Mouse (Mus musculus) c-Kit-negative CD71-positive TER-119-positive erythroid progenitor cells, embryonic 14.5 days (primary cell): ENCODE results near the gene Dock1.

ENCODE experiments used
- DNase-seq: peaks from one replicate; pipeline ENCODE4 v3.0.0-alpha.2; 2013; ENCODE audit warnings: low read depth, low spot score

Dock1 gene

DNA sequence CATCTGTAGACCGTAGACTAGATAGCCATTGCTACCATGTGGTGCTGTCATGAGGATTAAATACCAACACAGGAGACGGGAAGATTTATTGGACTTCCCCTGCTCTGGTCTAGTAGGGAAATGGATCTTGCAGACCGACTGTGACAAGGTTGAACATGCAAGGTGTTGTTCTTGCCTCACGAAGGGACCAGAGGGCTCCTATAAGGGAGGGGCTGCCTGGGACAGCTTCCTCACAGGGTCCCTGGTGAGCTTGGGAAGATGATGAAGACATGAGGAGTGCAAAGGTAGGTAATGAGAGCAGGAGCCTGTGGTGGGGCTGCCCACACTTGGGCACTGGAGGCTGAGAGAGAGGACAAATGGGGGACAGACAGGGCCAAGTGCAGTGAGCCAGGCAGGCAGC is 25.0 kb downstream of the Dock1 start:
- no peak for DNase-seq

DNA sequence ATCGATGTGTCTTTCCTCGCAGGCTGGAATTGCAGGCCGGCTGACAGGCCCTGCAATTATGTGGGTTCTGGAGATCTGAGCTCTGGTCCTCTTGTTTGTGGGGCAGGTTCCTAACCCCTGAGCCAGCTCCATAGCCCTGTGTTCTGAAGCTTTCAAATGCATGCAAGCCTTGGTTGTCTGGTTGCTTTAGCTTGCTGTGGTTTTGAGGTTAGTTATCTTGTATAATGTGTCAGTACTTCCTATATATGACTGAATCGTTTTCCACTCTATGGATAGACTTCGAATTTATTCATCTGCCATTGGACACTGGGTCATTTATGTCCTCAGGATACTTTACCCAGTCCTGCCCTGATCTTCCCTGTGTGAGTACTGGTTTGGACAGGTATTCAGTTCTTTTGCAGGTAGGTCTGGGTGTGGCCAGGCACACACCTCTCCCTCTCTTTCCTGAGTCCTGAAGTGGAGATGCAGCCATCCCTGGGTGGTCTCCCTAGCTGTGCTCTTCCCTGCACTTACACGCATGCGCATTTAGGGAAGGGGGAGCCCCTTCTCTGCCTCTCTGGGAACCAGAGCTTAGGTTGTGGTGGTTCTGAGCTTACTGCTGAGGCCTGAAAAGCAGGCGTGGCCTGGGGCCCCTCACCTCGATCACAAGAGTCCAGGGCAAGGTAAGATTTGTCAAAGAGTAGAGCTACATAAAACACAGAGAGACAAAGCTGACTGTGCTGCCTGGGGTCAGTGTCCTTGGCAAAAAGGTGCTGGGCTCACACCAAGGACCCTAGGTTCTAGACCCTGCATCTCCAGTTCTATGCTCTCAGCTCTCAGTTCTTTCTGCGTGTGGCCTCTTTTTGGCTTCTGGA is 25.9 kb downstream of the Dock1 start:
- DNase-seq: no peak

DNA sequence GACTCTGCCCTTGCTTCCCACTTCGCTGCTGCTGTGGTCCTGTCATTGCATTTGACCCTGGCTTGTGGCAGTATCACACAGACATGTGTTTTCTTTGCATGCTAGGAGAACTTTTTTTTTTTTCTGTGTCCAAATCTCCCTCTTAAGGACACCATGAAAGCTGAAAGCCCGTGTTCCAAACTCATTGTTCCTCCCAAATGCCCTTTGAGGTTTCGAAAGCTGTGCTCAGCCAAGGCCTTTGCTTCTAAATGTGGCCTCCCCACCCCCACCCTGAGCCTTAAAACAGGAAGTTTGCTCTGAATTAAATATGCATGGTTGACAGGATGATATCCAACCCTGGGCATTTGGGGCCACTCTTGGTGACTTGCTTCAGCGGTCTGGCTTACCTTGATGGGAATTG is 27.0 kb downstream of the Dock1 start:
- DNase-seq: no peak

DNA sequence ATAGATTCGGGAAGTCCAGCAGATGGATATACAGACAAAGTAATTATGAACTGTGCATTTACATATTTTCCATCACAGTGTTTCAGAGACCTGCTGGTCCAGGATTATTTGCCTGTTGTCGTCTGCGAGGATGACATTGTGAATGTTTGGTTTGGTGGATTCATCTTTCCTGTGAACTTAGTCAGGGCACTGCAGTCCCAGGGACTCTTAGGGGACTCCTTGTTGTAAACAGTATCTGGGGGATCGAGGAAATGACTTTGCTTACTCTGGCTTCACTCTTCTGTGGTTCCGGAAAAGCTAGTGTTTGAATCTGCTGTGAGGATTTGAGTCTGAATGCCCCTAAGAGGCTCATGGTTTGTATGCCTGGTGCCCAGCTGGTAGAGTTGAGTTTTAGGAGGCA is 27.8 kb downstream of the Dock1 start:
- DNase-seq: no peak

GRCm38 (mm10) chr7:134700001-134700400 is 29.5 kb downstream of the Dock1 start:
- no peak for DNase-seq

DNA sequence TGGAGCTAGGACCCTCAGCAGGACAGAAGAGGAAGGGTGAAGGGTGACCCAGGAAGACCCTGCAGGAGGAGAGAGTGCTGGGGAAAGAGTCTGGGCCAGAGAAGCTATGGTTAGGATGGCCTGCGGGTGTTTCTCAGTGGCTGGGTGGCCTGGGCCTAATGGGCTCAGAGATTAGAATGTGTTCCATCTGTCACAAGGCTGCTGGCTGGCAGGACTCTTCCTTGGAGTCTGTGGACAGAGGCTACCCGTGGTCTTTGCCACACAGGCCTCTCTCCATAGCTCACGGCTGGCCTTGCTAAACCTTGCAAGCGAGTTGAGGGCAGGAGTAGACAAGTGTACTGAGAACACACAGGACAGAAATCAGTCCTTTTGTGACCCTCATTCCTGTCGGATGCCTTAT is 32.0 kb downstream of the Dock1 start:
- no peak for DNase-seq

- DNase-seq: no peak
Measured at GRCm38 (mm10) chr7:134703704-134704103, 33.2 kb downstream of the Dock1 start.

DNA sequence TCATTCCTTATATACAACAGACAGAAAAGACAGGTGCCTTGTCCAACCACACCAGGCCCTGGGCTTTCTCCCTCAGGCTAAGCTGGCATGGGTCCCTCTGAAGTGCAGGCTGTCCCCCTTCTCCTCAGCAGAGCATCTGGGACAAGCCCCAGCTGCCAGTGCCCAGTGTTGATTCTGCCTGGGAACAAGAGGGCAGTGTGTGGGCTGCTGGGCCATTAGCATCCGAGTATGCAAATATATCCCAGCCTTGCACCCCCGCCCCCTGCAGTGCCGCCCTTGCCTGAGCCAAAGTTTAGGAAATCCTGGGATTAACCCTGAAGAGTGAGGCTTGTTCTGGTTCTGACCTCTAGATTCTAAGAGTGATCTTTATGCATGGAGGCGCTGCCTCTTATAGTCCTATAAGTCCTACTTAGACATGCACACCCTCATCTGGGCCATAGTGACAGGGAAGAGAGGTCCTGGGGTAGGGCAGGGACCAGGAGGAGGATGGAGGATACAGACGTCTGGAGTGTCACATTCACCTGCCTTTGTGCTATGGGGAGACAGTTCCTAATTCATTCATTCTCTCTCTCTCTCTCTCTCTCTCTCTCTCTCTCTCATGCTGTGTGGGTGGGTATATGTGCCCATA is 38.9 kb downstream of the Dock1 start:
- DNase-seq: no peak

DNA sequence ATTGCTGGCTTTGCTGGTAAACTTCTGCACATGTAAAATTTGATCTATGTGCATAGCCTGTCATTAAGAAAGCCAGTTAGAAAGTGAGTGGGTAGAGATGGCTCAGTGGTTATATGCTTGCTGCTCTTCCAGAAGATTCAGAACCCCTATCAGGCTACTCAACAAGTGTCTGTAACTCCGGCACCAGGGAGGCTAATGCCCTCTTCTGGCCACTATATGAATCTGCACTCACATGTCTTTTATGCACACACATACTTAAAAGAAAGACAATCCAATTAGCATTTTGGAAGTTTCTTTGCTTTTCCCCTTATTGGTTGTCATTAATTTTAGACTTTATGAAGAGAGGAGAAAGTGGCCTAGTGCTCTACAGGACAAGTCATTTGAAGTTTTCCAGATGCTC is 41.1 kb downstream of the Dock1 start:
- DNase-seq: no peak

- no peak for DNase-seq
Measured at GRCm38 (mm10) chr7:134719406-134719805, 49.0 kb downstream of the Dock1 start.

- no peak for DNase-seq
Measured at GRCm38 (mm10) chr7:134722361-134722760, 51.9 kb downstream of the Dock1 start.

DNA sequence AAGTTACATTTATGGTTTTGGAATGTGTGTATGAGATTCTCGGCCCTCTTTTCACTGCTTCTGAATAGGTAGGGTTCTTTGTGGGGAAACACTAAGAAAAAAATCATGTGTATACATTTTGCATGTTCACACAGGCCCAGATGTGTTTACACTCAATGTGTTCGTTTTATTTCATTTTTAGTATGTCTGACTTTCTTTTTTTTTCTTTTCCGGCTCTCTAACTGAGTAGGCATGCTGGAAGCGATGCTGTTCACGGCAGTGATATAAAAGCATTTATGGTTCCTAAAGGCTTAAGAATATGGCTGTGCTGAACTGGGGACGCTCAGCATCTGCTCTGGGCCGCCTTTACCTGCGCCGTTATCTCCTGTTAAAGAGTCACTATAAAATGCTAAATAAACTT is 52.5 kb downstream of the Dock1 start:
- no peak for DNase-seq

DNA sequence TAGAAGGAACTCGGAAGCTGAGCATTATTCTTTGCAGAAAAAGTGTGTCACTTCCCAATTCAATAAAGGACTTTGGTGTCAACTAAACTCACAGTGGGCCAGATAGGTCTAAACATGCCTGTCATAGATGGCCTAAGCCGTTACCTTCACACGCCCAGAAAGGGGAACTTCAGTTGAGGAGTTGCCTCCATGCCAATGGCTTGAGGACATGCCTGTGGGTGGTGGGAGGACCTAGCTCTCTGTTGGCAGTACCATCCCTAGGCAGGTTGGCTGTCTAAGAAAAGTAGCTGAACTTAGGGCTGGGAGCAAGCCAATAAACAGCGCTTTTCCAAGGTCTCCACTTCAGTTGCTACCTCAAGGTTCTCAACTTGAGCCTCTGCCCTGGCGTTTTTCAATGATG is 53.1 kb downstream of the Dock1 start:
- no peak for DNase-seq

GRCm38 (mm10) chr7:134724841-134725240 is 54.4 kb downstream of the Dock1 start:
- DNase-seq: no peak

GRCm38 (mm10) chr7:134725551-134726529 is 55.4 kb downstream of the Dock1 start:
- no peak for DNase-seq

DNA sequence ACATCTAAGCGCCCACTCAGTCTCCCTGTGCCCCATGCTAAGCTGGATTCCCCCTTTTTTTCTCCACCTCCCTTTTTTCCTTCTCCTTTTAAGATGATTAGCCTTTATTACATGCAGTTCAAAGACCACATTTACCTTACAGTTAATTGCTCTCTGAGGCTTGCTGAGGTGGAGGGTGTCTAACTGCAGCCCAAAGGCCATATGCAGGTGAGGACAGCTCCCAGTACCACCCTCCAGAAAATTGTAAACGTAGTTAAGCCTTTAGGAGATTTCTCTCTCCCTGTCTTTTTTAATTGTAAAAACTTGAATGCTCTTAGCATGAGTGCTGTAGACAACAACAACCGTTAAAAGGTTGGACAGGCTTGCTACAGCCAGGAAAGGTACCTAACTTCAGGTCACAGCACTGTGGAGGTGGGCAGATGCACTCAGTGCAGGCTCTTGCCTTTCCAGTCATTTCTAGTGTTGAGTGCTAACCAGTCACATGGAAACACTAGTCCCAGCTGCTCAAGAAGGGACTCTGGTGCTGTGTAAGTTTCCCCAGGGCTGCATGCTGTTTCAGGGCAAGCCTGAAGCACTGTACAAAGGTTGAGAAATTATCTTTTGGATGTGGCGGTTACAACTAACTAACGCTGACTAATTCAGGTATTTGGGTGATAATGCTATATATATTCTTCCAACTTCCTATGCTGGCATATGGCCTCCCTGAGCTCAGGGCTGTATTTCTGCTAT is 56.2 kb downstream of the Dock1 start:
- no peak for DNase-seq

DNA sequence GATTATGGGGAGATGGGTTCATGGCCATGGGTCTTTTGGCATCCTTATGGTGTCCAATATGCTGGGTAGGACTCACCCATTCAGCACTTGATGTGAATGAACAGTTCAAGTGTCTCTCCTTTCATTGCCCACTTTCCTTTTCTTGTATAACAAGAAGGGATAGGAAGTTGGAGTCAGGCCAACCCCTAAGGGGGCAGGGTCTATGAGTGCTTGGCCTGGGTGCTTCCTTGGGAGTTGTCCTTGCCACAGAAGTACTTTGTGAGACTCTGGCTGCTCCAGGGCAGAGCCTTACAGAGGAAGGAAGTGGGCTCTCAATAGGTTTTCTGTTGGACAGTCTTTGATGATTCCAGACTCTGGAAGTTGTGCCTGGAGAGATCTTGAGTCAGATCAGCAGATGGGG is 58.9 kb downstream of the Dock1 start:
- DNase-seq: no peak

DNA sequence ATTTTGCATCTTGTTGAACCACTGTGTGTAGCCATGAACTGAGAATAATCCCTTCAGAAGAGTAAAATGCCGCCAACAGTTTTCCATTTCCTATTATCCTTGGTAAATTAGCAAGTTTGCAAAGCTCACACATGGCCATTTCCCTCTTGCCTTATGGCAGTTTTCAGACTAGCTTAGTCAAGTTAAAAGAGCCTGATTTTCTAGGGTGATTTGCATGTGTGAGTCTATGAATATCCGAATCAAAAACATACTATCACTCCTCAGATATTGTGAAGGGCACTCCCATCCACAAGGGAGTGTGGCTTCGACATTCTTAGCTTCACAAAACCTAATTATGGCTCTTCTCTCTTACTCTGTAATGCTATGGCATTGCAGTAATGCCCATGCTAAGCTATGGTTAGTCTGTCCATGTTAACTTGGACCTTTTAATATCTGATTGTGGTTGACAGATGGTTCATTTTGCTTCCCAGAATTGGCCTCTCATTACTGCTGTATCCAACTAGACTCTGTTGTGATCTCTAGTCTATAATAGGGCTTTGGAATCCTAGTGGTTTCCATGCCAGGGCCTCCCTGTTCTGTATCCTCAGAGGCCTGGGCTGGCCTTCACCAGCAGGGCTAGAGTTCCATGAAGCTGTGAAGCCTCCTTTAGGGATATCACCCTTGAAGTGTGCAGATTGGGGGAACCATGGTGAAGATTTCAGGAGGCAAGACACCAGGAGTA is 60.1 kb downstream of the Dock1 start:
- no peak for DNase-seq

DNA sequence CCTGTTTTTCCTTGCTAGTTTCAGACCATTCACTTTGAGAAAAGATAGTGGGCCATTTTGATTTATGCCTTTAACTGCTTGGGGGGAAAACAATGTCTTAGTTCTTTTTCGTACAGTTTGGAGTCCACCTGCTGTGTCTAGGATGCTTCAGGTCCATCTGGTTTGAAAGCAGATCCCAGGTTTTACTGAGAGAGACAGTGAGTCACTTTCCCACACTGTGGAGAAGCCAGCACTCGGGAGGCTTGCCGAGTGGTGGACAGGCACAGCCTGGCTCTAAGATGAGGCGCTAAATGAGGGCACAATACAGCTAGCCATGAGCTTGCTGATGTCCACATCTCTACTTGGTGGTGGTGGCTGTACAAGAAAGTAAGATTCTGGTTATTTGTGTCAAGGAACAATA is 76.6 kb downstream of the Dock1 start:
- DNase-seq: no peak

DNA sequence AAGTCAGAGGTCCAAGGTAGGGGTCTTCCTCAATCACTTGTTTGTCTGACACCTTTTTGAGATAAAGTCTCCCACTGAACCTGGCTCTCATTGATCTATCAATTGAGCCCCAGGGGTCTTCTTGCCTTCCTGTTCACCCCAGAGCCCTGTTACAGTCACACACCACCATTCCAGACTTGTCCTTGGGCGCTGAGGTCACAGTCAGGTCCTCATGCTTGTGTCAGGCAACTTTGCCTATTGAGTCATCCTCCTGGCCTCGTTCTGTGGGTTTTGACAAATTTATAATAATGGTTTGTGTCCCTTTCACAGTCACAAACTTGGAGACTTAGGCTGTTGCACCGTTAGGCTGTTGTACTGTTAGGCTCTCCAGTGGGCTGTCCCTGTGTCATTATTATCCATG is 77.9 kb downstream of the Dock1 start:
- DNase-seq: no peak

- no peak for DNase-seq
Measured at GRCm38 (mm10) chr7:134749613-134750012, 79.2 kb downstream of the Dock1 start.
